Mouse (Mus musculus) inflammation-experienced regulatory T-cells, adult 16 weeks (primary cell): Measurements from ENCODE around the gene Olfm3. TPM values are rescaled to one million over a fixed set of nuclear protein-coding genes. Genes with fewer than 3 reads are reported as not detected.

Source experiments
- polyA plus RNA-seq: library from polyadenylated mRNA; unstranded; fragments of 100-300 nt; shearing (Covaris generic); gene quantifications from one replicate; pipeline ENCODE4 v1.2.1, GENCODE M21; 2017

Gene Olfm3
- polyA plus RNA-seq, result not detected

GRCm38 (mm10) chr3:114903924-114904438, at the start of gene Olfm3:
Olfm3 (plus strand) TSS chr3:114904078.

